Mouse (Mus musculus) midbrain, embryonic 13.5 days (tissue): Measurements from ENCODE around the gene Gkn3. TPM values are rescaled to one million over a fixed set of nuclear protein-coding genes. Genes with fewer than 3 reads are reported as not detected.

Experiments used
- ATAC-seq: fragments of 200-750 bp; cut with Nextera tagmentation; 2 replicates; pipeline ENCODE4 v1.8.0; 2017; ENCODE audit warnings: mild to moderate bottlenecking, moderate TSS enrichment, moderate library complexity
- H3K27ac ChIP-seq: fragments of 300-500 bp; sonication (generic); 2 replicates; pipeline ENCODE4 v1.5.1; 2015; ENCODE audit warnings: inconsistent platforms, mild to moderate bottlenecking, moderate library complexity
- H3K27me3 ChIP-seq: fragments of 300-500 bp; sonication (generic); 2 replicates; pipeline ENCODE4 v1.6.1; 2015; ENCODE audit warnings: mild to moderate bottlenecking, inconsistent platforms
- H3K36me3 ChIP-seq: fragments of 300-500 bp; sonication (generic); 2 replicates; pipeline ENCODE4 v1.6.1; 2015; ENCODE audit warnings: mild to moderate bottlenecking, inconsistent platforms
- H3K4me1 ChIP-seq: fragments of 300-500 bp; sonication (generic); replicated peaks from 2 replicates; pipeline ENCODE4 v1.6.1; 2015; ENCODE audit warnings: inconsistent platforms
- H3K4me2 ChIP-seq: fragments of 300-500 bp; sonication (generic); replicated peaks from 2 replicates; pipeline ENCODE4 v1.6.1; 2015; ENCODE audit warnings: moderate library complexity, mild to moderate bottlenecking, inconsistent platforms
- H3K4me3 ChIP-seq: fragments of 300-500 bp; sonication (generic); replicated peaks from 2 replicates; pipeline ENCODE4 v1.5.1; 2015; ENCODE audit warnings: mild to moderate bottlenecking, inconsistent platforms
- H3K9ac ChIP-seq: fragments of 300-500 bp; sonication (generic); replicated peaks from 2 replicates; pipeline ENCODE4 v1.6.1; 2015; ENCODE audit warnings: mild to moderate bottlenecking, inconsistent platforms
- H3K9me3 ChIP-seq: fragments of 300-500 bp; sonication (generic); 2 replicates; pipeline ENCODE4 v1.6.1; 2016; ENCODE audit warnings: mild to moderate bottlenecking, inconsistent platforms
- WGBS: fragments of 180-500 bp; shearing (Covaris S2); methylation state at CpG from one replicate; pipeline ENCODE4 v1.1.7; 2015; 5-methylcytosine and 5-hydroxymethylcytosine counted together
- polyA plus RNA-seq: library from polyadenylated mRNA; unstranded; fragments of >200 nt; fragmentation: Nextera tagmentation; extraction: Ambion mirVana; gene quantifications from 2 replicates; pipeline ENCODE4 v1.2.1, GENCODE M21; 2015

Gene Gkn3
- 0.38 TPM in 1 of 2 replicates, not detected in the other for polyA plus RNA-seq

GRCm38 (mm10) chr6:87388877-87389276, at the start of gene Gkn3:
Gene Gkn3, minus strand, starts transcription at chr6:87388935.
- Histone ChIP-seq H3K4me3 (no peak within 1 kb of the TSS), H3K36me3 (no peaks in the 10 kb centered on the region), H3K9me3 (no peaks in the 10 kb centered on the region), H3K9ac (no peak within 1 kb of the TSS), H3K27me3 (0 out of 2 replicates have a peak, but pooled peaks cover 6% of the 10 kb centered on the region), H3K4me2 (no peak within 1 kb of the TSS), H3K4me1 (peaks cover 11% of the 10 kb centered on the region), H3K27ac (no peak within 1 kb of the TSS)
- 55% methylated on average over 7 of the region's 7 CpGs for WGBS
- no peak for ATAC-seq

- H3K27ac ChIP-seq, result no peak overlapping the region
- no peak overlapping the region for H3K4me3 ChIP-seq
- 93% methylated on average over 8 of the region's 8 CpGs for WGBS
- no peaks in the 10 kb centered on the region for H3K36me3 ChIP-seq
- no peak overlapping the region for H3K4me2 ChIP-seq
- no peaks in the 10 kb centered on the region for H3K27me3 ChIP-seq
- no peak overlapping the region for H3K9ac ChIP-seq
- H3K9me3 ChIP-seq, result no peaks in the 10 kb centered on the region
- no peaks in the 10 kb centered on the region for H3K4me1 ChIP-seq
- ATAC-seq, result no peak
Measured at GRCm38 (mm10) chr6:87436745-87437144, 48.0 kb upstream of the Gkn3 start.

DNA sequence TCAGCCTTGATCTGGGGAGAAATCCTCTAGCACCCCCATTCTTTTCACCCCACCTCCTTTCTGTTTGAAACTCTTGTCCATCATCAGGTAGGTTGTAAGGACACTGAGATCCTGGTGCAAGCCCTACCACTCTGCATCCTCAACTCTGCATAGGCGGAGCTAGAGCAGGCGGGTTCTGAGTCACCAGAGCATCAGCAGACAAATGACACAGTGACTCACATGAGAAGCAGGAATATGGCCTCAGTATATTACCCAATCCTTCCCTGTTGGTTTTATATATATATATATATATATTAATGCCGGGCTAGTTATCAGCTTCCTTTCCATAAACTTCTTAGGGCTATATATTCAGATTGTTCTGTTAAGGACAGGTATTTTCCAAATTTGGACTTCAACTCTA, 47.1 kb upstream of the Gkn3 start:
- ATAC-seq, result no peak
- no peak overlapping the region for H3K27ac ChIP-seq
- H3K9ac ChIP-seq, result no peak overlapping the region
- WGBS, result 98% methylated on average over 3 of the region's 3 CpGs
- no peak overlapping the region for H3K4me3 ChIP-seq
- no peaks in the 10 kb centered on the region for H3K4me1 ChIP-seq
- no peaks in the 10 kb centered on the region for H3K36me3 ChIP-seq
- H3K4me2 ChIP-seq, result no peak overlapping the region
- H3K27me3 ChIP-seq, result no peaks in the 10 kb centered on the region
- no peaks in the 10 kb centered on the region for H3K9me3 ChIP-seq

DNA sequence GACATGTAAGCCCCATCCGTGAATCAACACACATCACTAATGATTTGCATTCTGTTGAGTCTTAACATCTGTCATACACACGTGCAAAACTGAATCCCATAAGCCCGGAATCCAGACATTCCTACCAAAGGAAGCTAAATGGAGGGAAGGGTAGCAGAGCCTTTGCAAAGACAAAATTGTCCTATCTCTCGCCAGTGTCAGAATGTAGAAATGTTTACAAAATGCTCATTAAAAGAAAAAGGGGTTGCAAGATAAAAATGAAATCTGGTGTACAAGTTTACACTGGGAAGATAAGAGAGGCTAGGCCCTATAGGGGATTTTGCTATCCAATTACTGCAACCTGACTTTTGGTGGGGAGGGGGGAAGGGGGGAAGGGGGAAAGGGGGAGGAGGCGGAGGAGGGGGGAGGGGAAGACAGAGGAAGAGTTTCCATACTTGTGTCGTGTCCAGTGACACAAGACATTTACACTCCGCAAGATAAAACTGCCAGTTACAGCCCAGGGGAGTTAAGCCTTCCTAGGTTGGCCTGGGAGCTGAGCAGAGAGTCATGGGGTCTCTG, 39.8 kb upstream of the Gkn3 start, which contains the start of gene Bmp10:
Bmp10 (plus strand) TSS at position 508 of the 558 bp plus-strand sequence.
- no peaks in the 10 kb centered on the region for H3K9me3 ChIP-seq
- no peak within 1 kb of the TSS for H3K4me3 ChIP-seq
- no peak within 1 kb of the TSS for H3K27ac ChIP-seq
- H3K4me2 ChIP-seq, result no peak within 1 kb of the TSS
- no peak for ATAC-seq
- H3K4me1 ChIP-seq, result peaks cover 5% of the 10 kb centered on the region; the same call in 1 of the 2 replicates
- WGBS, result 79% methylated on average over 7 of the region's 7 CpGs
- no peak within 1 kb of the TSS for H3K9ac ChIP-seq
- H3K36me3 ChIP-seq, result no peaks in the 10 kb centered on the region
- H3K27me3 ChIP-seq, result no peaks in the 10 kb centered on the region

DNA sequence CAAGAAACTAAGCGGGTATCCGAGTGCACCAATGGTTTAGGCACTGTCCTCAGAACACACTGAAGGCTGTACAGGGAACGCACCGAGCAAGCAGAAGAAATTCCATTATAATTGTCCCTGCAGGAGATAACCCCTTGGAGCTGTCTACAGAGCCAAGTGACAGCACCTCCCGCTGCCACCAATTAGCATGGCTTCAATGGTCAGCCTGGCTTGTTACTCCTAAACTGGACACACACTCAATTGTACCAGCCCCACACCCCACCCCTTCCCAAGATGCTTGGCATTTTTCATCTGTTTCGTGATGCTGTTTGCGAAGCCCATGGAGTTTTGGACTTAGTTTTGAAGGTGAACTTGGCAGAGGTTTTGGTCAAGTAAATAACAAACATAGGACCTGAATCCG, 38.9 kb upstream of the Gkn3 start:
- no peak for ATAC-seq
- Histone ChIP-seq H3K36me3 (no peaks in the 10 kb centered on the region), H3K27me3 (no peaks in the 10 kb centered on the region), H3K9me3 (no peaks in the 10 kb centered on the region), H3K9ac (no peak overlapping the region), H3K27ac (no peak overlapping the region), H3K4me1 (peaks cover 5% of the 10 kb centered on the region; the same call in 1 of the 2 replicates), H3K4me2 (no peak overlapping the region), H3K4me3 (no peak overlapping the region)
- WGBS, result 64% methylated on average over 8 of the region's 8 CpGs

GRCm38 (mm10) chr6:87426954-87427353, 38.2 kb upstream of the Gkn3 start:
- Histone ChIP-seq H3K4me3 (no peak overlapping the region), H3K9ac (no peak overlapping the region), H3K27ac (no peak overlapping the region), H3K9me3 (no peaks in the 10 kb centered on the region), H3K4me1 (peaks cover 5% of the 10 kb centered on the region; the same call in 1 of the 2 replicates), H3K27me3 (no peaks in the 10 kb centered on the region), H3K36me3 (no peaks in the 10 kb centered on the region), H3K4me2 (no peak overlapping the region)
- ATAC-seq, result no peak
- WGBS, result 78% methylated on average over 5 of the region's 5 CpGs

GRCm38 (mm10) chr6:87424037-87424816, 35.5 kb upstream of the Gkn3 start:
- Histone ChIP-seq H3K27me3 (no peaks in the 10 kb centered on the region), H3K36me3 (no peaks in the 10 kb centered on the region), H3K4me1 (peaks cover 5% of the 10 kb centered on the region; the same call in 1 of the 2 replicates), H3K27ac (no peak overlapping the region), H3K9me3 (no peaks in the 10 kb centered on the region), H3K4me2 (no peak overlapping the region), H3K9ac (0 out of 2 replicates have a peak overlapping the region, but pooled peaks have one; percentile 23), H3K4me3 (no peak overlapping the region)
- ATAC-seq, result no peak
- WGBS, result 62% methylated on average over 19 of the region's 19 CpGs

- Histone ChIP-seq H3K9ac (no peak overlapping the region), H3K27me3 (no peaks in the 10 kb centered on the region), H3K4me3 (no peak overlapping the region), H3K36me3 (no peaks in the 10 kb centered on the region), H3K27ac (no peak overlapping the region), H3K4me1 (peaks cover 5% of the 10 kb centered on the region; the same call in 1 of the 2 replicates), H3K4me2 (no peak overlapping the region), H3K9me3 (no peaks in the 10 kb centered on the region)
- 87% methylated on average over 7 of the region's 7 CpGs for WGBS
- no peak for ATAC-seq
Measured at GRCm38 (mm10) chr6:87422304-87422703, 33.6 kb upstream of the Gkn3 start.

DNA sequence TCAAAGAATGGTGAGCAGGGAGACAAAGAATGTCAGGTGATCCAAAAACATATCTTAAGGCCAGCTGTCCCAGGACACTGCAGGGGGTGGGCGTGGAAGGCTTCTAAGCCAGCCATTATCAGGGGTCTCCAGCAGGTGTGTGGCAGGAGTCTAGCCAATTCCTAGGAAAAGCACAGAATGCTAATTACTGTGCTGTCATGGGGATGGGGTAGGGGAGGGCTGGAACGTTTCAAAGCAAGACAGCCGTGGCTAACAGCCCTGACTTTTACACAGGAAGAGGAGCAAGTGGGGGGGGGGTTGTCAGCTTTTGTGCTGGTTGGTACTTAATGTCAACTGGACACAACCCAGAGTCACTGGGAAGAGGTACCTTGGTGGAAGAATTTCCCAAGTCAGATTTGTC, 23.3 kb upstream of the Gkn3 start:
- no peaks in the 10 kb centered on the region for H3K4me1 ChIP-seq
- WGBS, result 34% methylated on average over 3 of the region's 3 CpGs
- H3K9me3 ChIP-seq, result no peaks in the 10 kb centered on the region
- no peak overlapping the region for H3K4me3 ChIP-seq
- H3K9ac ChIP-seq, result no peak overlapping the region
- H3K27me3 ChIP-seq, result no peaks in the 10 kb centered on the region
- H3K4me2 ChIP-seq, result no peak overlapping the region
- ATAC-seq, result no peak
- H3K36me3 ChIP-seq, result no peaks in the 10 kb centered on the region
- H3K27ac ChIP-seq, result no peak overlapping the region

- H3K4me3 ChIP-seq, result no peak overlapping the region
- H3K4me2 ChIP-seq, result no peak overlapping the region
- no peaks in the 10 kb centered on the region for H3K36me3 ChIP-seq
- H3K9ac ChIP-seq, result no peak overlapping the region
- no peak overlapping the region for H3K27ac ChIP-seq
- H3K9me3 ChIP-seq, result no peaks in the 10 kb centered on the region
- no peak for ATAC-seq
- 0 out of 2 replicates have a peak, but pooled peaks cover 3% of the 10 kb centered on the region for H3K4me1 ChIP-seq
- 79% methylated on average over 6 of the region's 6 CpGs for WGBS
- H3K27me3 ChIP-seq, result no peaks in the 10 kb centered on the region
Measured at GRCm38 (mm10) chr6:87401456-87401855, 12.7 kb upstream of the Gkn3 start.

GRCm38 (mm10) chr6:87399886-87400566, 11.3 kb upstream of the Gkn3 start:
- 0 out of 2 replicates have a peak, but pooled peaks cover 7% of the 10 kb centered on the region for H3K4me1 ChIP-seq
- no peaks in the 10 kb centered on the region for H3K9me3 ChIP-seq
- H3K4me3 ChIP-seq, result no peak overlapping the region
- no peak for ATAC-seq
- no peaks in the 10 kb centered on the region for H3K27me3 ChIP-seq
- no peak overlapping the region for H3K27ac ChIP-seq
- 67% methylated on average over 4 of the region's 4 CpGs for whole genome bisulfite sequencing
- no peak overlapping the region for H3K4me2 ChIP-seq
- no peaks in the 10 kb centered on the region for H3K36me3 ChIP-seq
- no peak overlapping the region for H3K9ac ChIP-seq

- H3K4me2 ChIP-seq, result no peak overlapping the region
- no peak overlapping the region for H3K4me3 ChIP-seq
- H3K27me3 ChIP-seq, result no peaks in the 10 kb centered on the region
- 0 out of 2 replicates have a peak, but pooled peaks cover 8% of the 10 kb centered on the region for H3K4me1 ChIP-seq
- no peak overlapping the region for H3K27ac ChIP-seq
- no peak for ATAC-seq
- no peak overlapping the region for H3K9ac ChIP-seq
- 2% methylated on average over 5 of the region's 5 CpGs for WGBS
- H3K36me3 ChIP-seq, result no peaks in the 10 kb centered on the region
- H3K9me3 ChIP-seq, result no peaks in the 10 kb centered on the region
Measured at GRCm38 (mm10) chr6:87399137-87399536, 10.4 kb upstream of the Gkn3 start.
